ENCODE assay signal across 28 mouse cellular contexts in genomic region chr1:88240072-88240471, GRCm38 (mm10). TPM values are rescaled to one million over a fixed set of nuclear protein-coding genes. Genes with fewer than 3 reads are reported as not detected.
"Had no signal": no experiment of that assay in that cellular context is flagged by ENCODE, and none has a peak within 500 bp of the region (broad histone marks: within the 10 kb centered on the region; RNA-seq: fewer than 3 reads in every experiment).

No protein-coding gene starts in this region.

- DNase-seq: kidney, adult 2 months; layer of hippocampus, adult 9-11 months; liver; lung, adult 18-20 months; right cerebral cortex, adult 18-20 months; thymus, postnatal 25 days had no signal

- H3K4me3 ChIP-seq: layer of hippocampus, adult 2 months; limb, embryonic 10.5 days; limb, embryonic 13.5 days; liver, embryonic 12.5 days; liver, embryonic 15.5 days; lung, embryonic 15.5 days; midbrain, embryonic 12.5 days; midbrain, embryonic 15.5 days; neural tube, embryonic 12.5 days; neural tube, embryonic 15.5 days had no signal

- H3K4me1 ChIP-seq: limb, embryonic 10.5 days; limb, embryonic 13.5 days; liver, embryonic 12.5 days; liver, embryonic 15.5 days; lung, embryonic 15.5 days; midbrain, embryonic 12.5 days; midbrain, embryonic 15.5 days; neural tube, embryonic 12.5 days; neural tube, embryonic 15.5 days had no signal

- H3K9ac ChIP-seq: limb, embryonic 13.5 days; liver, embryonic 12.5 days; liver, embryonic 15.5 days; lung, embryonic 15.5 days; midbrain, embryonic 12.5 days; midbrain, embryonic 15.5 days; neural tube, embryonic 12.5 days; neural tube, embryonic 15.5 days had no signal

- H3K36me3 ChIP-seq: limb, embryonic 10.5 days; limb, embryonic 13.5 days; liver, embryonic 12.5 days; liver, embryonic 15.5 days; lung, embryonic 15.5 days; midbrain, embryonic 12.5 days; midbrain, embryonic 15.5 days; neural tube, embryonic 12.5 days; neural tube, embryonic 15.5 days had no signal

- H3K27me3 ChIP-seq: limb, embryonic 13.5 days; liver, embryonic 12.5 days; liver, embryonic 15.5 days; lung, embryonic 15.5 days; midbrain, embryonic 12.5 days; midbrain, embryonic 15.5 days; neural tube, embryonic 12.5 days; neural tube, embryonic 15.5 days had no signal

- H3K4me2 ChIP-seq: limb, embryonic 13.5 days; liver, embryonic 12.5 days; liver, embryonic 15.5 days; lung, embryonic 15.5 days; midbrain, embryonic 12.5 days; midbrain, embryonic 15.5 days; neural tube, embryonic 12.5 days; neural tube, embryonic 15.5 days had no signal

- H3K27ac ChIP-seq: kidney, postnatal 0 days; layer of hippocampus, adult 2 months; limb, embryonic 10.5 days; limb, embryonic 13.5 days; liver, embryonic 12.5 days; liver, embryonic 15.5 days; lung, embryonic 15.5 days; macrophage; midbrain, embryonic 12.5 days; midbrain, embryonic 15.5 days; neural tube, embryonic 12.5 days; neural tube, embryonic 15.5 days had no signal

RNA-seq across cellular contexts. Expression of gene Ugt1a1, which starts 28.3 kb away (rescaled TPM):
- total RNA-seq: layer of hippocampus, adult 2 months; layer of hippocampus, postnatal 25 days; left cerebral cortex, adult 18-20 months; left cerebral cortex, postnatal 25 days had no signal
- polyA plus RNA-seq: limb, embryonic 10.5 days; liver, embryonic 12.5 days; macrophage; midbrain, embryonic 12.5 days; midbrain, embryonic 15.5 days; neural tube, embryonic 12.5 days; neural tube, embryonic 15.5 days had no signal

RNA-seq across cellular contexts. Expression of gene Dnajb3, which starts 34.5 kb away (rescaled TPM):
- total RNA-seq: megakaryocyte, adult 5-6 weeks had no signal
- polyA plus RNA-seq: macrophage had no signal

RNA-seq across cellular contexts. Expression of gene Trpm8, which starts 37.4 kb away (rescaled TPM):
- total RNA-seq: megakaryocyte, adult 5-6 weeks had no signal
- polyA plus RNA-seq: kidney, adult 2 months; kidney, embryonic 14.5 days; kidney, postnatal 0 days; large intestine, adult 2 months; limb, embryonic 10.5 days; limb, embryonic 13.5 days; liver, embryonic 12.5 days; liver, embryonic 15.5 days; macrophage; midbrain, embryonic 12.5 days; neural tube, embryonic 12.5 days; small intestine, adult 2 months; spleen, adult 2 months; stomach, embryonic 16.5 days; thymus, postnatal 0 days had no signal
